Mouse (Mus musculus) intestine, embryonic 14.5 days (tissue): ENCODE measurements at regions not wholly inside any gene's neighbourhood (a gene's known extent, or its start where the extent isn't known, plus 50 kb on each side); places are given as distances from the start of the nearest gene placed in this dataset.

Source experiments
- ATAC-seq: fragments of 200-750 bp; cut with Nextera tagmentation; replicated peaks from 2 replicates; pipeline ENCODE4 v1.8.0; 2017; ENCODE audit warnings: low read depth, moderate number of reproducible peaks, moderate TSS enrichment, moderate library complexity; ENCODE audit not compliant: low FRiP score, low TSS enrichment
- DNase-seq: peaks from one replicate; pipeline ENCODE4 v3.0.0-alpha.2; 2018; ENCODE audit warnings: low spot score
- H3K27ac ChIP-seq: fragments of 300-500 bp; sonication (generic); 2 replicates; pipeline ENCODE4 v1.5.1; 2014; ENCODE audit warnings: low read depth, mild to moderate bottlenecking, control low read depth
- H3K27me3 ChIP-seq: fragments of 300-500 bp; sonication (generic); replicated peaks from 2 replicates; pipeline ENCODE4 v1.6.1; 2014; ENCODE audit warnings: low read length, control low read depth; ENCODE audit not compliant: control insufficient read depth, insufficient read depth
- H3K36me3 ChIP-seq: fragments of 300-500 bp; sonication (generic); 2 replicates; pipeline ENCODE4 v1.6.1; 2014; ENCODE audit warnings: low read length, control low read depth; ENCODE audit not compliant: control insufficient read depth, insufficient read depth
- H3K4me1 ChIP-seq: fragments of 300-500 bp; sonication (generic); replicated peaks from 2 replicates; pipeline ENCODE4 v1.6.1; 2014; ENCODE audit warnings: low read length, control low read depth, mixed read lengths; ENCODE audit not compliant: control insufficient read depth, insufficient read depth
- H3K4me2 ChIP-seq: fragments of 300-500 bp; sonication (generic); 2 replicates; pipeline ENCODE4 v1.6.1; 2014; ENCODE audit warnings: low read length
- H3K4me3 ChIP-seq: fragments of 300-500 bp; sonication (generic); 2 replicates; pipeline ENCODE4 v1.5.1; 2014; ENCODE audit warnings: low read depth, low read length, control low read depth, mixed read lengths
- H3K9ac ChIP-seq: fragments of 300-500 bp; sonication (generic); 2 replicates; pipeline ENCODE4 v1.6.1; 2014; ENCODE audit warnings: mild to moderate bottlenecking, low read length
- H3K9me3 ChIP-seq: fragments of 300-500 bp; sonication (generic); 2 replicates; pipeline ENCODE4 v1.6.1; 2016; ENCODE audit warnings: low read length, control low read depth; ENCODE audit not compliant: control insufficient read depth
- WGBS: fragments of 180-500 bp; shearing (Covaris S2); extraction: QIAGEN DNeasy Blood & Tissue Kit; methylation state at CpG from one replicate; pipeline ENCODE4 v1.1.7; 2014; 5-methylcytosine and 5-hydroxymethylcytosine counted together

GRCm38 (mm10) chr17:26363853-26364532 is 50.6 kb upstream of the Neurl1b start:
- WGBS: 71% methylated on average over 5 of the region's 5 CpGs
- H3K4me2 ChIP-seq: no peak overlapping the region
- peaks cover 63% of the 10 kb centered on the region for H3K4me1 ChIP-seq
- H3K9ac ChIP-seq: no peak overlapping the region
- no peaks in the 10 kb centered on the region for H3K27me3 ChIP-seq
- no peak overlapping the region; the same call in 1 of the 2 replicates for H3K27ac ChIP-seq
- H3K9me3 ChIP-seq: no peaks in the 10 kb centered on the region
- DNase-seq (no peak), ATAC-seq (no peak)
- no peak overlapping the region for H3K4me3 ChIP-seq
- no peaks in the 10 kb centered on the region for H3K36me3 ChIP-seq
